Mouse (Mus musculus) mature B cell (primary cell): ENCODE results near the gene 4933434E20Rik.

Source experiments
- in situ Hi-C: fragments of 300-500 bp; cut with MboI; formaldehyde crosslinking; loops from 2 replicates; pipeline ENCODE4 v1.14.3; 2019

Gene 4933434E20Rik

DNA sequence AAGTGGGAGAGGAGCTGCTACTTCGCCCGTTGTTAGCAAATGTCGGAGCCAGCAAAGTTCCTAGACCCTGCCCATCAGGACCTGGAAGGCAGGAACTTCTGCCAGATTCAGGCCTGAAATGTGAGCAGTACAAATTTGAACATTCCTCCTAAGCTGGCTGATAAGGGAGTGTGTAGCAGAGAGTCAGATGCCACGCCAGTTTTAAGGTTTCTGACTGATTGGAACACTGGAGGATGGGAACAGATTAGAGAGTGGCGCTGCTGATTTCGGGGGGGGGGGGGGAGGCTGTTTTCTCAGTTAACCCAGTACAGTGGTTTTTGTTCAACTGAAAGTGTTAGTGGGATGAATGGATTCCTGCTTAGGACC lies 29.0 kb downstream of the 4933434E20Rik start:
- in situ Hi-C loops = no loop called here

DNA sequence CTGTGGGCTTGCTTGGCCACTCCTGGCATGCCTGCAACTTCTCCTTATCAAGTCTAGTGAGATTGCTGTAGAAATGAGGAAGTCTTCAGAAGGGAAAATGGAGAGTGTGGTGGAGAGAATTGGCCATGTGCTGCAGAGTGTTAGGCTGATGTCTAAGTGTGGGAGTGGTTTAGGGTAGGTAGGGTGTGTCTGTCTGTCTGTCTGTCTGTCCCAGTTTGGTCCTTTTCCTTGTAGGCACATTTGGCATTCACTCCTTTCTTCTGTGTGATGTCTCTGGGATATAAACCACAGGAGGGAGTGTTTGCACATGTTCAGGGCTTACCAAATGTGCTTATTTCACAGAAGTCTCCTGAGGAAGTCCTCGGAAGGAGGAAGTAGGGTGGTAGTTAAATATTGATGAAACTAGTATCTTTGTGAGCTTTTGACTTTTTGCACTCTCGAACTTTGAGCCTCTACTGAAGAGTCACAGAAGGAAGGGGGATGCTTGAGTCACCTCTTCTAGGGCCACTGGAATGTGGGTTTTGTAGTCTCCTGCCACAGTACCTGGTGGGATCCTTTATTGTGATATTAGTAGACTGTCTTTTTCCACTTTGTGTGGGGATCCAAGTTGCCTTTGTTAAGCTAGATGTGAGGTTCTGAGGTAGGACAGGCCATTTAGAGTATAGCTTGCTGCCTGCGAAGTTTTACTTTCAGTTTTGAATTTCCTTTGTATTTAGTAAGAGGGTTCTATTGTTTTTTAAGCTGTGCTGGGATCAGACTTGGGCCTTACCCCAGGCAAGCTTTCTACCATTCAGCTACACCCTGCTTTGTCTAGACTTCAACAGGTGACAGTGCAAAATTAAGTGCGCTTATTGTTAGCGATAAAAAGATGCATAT lies 30.2 kb downstream of the 4933434E20Rik start:
- in situ Hi-C loops = no loop called here

DNA sequence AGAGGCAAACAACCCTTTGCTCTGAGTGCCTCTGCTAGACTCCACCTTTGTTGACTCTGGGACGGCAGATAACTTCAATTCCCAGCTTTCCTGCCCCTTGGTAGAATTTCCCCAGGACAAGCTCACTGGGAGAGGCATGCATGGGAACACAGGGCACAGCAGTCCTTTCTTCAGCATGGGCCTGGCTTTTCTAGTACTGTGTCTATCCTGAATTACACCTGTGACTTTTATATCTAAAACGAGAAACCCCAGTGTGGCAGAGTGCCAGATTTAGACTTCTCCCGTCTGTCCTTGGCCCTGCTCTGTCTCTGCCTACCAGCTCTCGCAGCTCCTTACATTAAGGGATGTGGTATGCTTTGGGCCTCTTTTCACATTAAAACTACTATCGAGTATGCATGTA lies 31.6 kb downstream of the 4933434E20Rik start:
- in situ Hi-C loops = no loop called here

DNA sequence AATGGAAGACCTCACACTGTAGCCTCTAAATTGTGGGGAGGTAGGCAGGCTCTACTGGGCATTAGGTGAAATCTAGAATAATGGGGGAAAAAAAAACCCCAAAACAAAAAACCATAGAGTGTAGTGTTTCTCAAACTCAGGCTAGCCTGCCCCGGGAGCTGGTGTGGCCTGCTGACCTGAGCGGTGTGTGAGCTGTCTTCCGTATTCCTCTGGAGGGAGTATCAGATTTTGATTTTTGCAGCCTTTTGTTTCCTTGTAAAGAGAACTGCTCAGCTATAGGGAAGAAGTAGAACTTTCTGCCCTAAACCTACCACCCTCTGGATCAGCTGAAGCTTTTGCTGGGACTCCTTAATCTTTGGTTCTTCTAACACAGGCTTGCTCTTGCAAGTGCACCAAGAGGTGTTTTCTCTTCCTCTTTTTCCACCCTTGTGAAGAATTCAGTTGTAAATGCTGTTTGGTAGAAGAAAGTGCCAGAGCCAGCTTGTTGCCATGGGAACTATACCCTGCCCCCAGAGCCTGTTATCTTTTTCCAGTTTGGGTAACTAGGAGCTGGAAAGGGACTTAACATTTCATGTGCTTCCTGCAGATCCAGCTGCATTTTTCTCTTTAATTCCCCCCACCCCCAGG lies 32.4 kb downstream of the 4933434E20Rik start:
- in situ Hi-C loops = no loop called here

DNA sequence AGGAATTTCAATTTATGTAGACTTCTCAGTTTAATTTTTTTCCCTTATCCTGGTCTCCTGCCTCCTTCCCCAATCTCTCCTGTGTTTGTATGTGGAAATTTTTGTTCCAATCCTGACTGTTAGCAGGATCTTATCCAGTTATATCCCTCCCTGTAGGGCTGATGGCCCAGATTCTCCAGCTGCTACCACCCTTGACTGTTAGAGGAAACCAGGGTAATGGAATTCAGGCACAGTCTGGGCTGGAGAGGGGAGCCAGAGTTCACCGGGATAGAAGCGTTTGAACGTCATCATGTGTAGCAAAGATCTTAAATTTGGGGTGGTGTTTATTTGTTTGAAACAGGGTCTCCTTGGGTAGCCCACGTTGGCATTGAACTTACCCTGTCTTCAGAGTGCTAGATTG lies 33.4 kb downstream of the 4933434E20Rik start:
- in situ Hi-C loops = no loop called here

DNA sequence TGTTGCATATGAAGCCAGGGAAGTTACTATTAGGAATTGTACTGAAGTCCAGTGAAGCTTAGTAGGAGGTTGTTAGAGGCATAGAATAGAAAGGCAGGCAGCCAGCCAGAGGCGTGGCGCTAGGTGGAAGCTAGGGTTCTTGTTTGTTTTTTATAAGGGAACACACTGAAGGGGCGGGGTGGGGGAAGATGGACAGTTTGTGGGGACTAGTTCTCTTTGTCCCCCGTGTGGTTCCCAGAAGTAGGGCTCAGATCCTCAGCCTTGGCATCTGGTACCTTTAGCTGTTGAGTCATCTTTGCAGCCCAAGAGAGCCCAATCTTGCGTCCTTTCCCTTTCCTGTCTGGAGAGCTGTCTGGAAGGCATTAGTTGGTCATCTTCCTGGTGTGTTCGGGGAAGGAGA lies 33.8 kb downstream of the 4933434E20Rik start:
- in situ Hi-C loops = no loop called here

DNA sequence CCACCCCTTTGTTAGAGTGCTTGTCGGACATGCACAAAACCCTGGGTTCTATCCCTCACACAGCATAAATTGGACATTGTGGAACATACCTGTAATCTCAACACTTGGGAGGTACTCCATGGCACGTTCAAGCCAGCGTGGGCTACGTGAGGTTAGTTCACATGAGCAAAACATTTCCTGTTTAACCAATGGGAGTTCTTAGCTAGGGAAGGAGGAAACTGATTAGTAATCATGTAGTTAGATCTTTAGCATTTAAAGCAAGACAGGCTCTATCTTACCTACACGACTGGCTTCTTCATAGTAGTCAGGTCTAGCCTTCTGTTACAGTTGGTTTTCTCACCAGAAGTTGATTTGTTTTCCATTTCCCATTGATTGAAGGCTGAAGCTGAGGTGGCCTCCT lies 34.6 kb downstream of the 4933434E20Rik start:
- in situ Hi-C loops = no loop called here

DNA sequence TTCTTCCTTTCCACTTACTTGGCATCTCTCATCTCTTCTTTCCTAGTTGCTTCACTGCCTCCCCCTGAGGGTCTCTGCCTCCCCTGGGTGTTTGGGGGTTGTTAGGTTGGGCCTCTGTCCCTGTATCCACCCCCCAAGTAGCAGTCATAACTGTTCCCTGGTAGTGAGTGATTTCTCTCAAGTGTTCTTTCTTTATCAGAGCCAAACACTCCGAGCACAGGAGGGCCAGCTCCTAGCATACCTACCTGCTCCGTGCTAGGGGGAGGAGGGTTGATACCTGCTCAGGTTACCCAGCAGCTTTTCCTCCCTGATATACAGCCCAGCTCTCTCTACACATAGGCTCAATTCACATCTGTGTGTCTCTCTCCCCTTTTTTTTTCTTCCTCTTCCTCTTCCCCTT lies 37.2 kb downstream of the 4933434E20Rik start:
- in situ Hi-C loops = no loop called here

DNA sequence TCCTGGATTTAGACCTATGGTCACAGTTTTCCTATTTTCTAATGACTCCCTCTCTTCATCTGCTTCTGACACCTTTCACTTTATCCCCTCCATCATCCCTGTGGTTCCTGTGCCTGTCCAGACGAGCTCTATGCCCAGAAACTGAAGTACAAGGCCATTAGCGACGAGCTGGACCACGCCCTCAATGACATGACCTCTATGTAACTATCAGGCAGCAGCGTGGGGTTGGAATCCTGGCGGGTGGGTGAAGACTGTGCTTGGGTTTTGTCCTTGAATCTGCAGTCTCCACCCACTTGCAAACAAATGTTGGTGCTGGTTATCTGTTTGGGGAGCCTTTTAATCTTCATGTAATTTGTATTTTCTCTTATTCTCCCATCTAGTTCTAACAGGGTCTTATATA lies 39.5 kb downstream of the 4933434E20Rik start:
- in situ Hi-C loops = no loop called here

DNA sequence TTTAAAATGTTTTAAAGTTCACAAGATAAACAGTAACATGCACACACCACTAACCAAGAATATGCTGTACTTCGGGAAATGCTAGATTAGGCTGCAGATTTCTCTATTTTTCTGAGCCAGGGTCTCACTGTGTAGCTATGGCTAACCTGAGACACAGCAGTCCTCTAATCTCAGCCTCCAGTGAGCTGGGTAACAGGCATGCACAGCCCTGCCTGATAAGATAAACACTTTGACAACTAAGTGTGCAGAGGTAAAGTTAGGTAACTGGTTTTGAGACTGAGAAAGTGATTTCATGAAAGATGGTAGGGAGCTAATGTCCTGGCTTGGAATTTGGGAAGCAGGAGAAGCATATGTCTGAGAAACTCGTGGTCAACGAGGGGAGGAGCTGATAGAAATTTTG lies 43.0 kb downstream of the 4933434E20Rik start:
- in situ Hi-C loops = no loop called here

DNA sequence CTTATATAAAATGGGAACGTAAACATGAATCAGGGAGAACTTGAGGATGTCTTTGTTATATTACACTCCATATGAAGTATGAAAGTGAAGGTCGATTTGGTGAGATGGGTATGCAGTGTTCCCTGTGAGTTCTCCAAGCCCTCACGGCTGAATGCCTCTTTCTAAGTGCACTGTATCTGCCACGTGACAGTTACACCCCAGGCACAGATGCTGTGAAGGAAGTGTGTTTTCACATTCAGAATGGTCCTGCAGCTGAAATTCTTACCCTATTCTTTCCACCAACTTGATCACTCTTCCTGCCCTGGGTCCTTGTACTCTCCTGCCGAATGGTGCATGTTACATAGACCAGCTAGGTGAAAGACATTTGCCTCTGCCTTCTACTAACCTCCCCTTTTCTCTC lies 46.5 kb downstream of the 4933434E20Rik start:
- in situ Hi-C loops = no loop called here

DNA sequence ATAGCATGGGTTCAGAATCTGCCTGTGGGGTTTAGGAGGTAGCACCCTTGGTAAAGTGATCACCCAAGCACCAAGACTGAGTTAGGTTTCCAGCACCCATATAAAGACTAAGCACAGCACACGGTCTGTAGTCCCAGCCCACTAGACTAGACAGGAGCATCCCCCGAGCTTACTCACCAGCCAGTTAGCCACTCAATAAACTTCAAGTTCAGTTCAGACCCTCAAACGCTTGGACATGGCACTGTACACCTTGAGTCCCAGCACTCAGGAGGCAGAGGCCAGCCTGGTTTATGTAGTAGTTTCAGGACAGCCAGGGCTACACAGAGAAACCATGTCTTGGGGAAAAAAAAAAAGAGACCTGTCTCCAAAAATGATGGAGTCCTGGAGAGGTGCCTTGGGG lies 49.6 kb downstream of the 4933434E20Rik start:
- in situ Hi-C loops = no loop called here

DNA sequence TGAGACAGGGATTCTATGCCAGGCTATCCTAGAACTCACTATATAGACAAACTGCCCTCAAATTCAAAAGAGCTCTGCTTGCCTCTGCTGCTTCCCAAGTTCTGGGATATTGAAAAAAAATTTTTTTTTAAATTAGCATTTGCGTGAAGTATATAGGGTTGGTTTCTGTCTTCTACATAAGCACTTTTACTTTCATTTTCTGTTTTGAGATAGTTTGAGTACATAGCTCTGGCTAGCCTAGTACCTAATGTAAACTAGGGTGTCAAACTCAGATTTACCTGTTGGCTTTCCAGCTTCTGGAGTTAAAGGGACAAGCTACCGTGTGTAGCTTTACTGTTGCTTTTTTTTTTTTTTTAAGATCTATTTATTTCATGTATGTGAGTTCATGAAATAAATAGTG lies 50.2 kb downstream of the 4933434E20Rik start:
- in situ Hi-C loops = no loop called here

DNA sequence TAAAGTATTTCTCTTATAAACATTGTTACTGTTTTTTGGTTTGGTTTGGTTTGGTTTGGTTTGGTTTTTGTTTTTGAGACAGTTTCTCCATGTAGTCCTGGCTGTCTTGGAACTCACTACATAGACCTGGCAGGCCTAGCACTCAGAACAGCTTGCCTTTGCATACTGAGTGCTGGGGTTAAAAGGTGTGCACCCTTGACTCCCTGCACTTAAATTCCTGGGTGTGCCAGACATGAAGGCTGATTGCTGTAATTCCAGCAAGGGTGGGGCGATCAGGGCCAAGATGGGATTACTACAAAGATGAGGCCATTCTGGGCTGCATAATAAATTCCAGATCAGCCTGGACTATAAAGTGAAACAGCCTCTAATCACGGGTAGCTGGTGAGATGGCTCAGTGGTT lies 50.8 kb downstream of the 4933434E20Rik start:
- in situ Hi-C loops = no loop called here

DNA sequence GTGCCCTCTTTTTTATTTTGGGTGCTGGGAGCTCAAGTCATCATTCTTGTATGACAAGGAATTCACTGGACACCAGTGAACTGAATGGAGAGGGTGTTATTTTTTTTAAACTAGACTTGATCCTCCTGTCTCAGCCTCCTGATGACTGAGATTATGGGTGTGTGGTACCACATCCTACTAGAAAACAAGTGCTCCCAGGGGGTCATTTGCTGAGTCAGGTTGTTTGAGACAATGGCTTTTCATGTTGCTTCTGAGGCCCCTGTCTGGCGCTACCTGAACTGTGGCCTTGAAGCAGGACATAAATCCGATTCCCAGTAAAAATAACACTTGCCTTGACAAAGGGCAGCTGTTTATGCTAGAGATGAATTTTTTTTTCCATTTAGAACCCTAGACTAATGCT lies 51.7 kb downstream of the 4933434E20Rik start:
- in situ Hi-C loops = no loop called here

DNA sequence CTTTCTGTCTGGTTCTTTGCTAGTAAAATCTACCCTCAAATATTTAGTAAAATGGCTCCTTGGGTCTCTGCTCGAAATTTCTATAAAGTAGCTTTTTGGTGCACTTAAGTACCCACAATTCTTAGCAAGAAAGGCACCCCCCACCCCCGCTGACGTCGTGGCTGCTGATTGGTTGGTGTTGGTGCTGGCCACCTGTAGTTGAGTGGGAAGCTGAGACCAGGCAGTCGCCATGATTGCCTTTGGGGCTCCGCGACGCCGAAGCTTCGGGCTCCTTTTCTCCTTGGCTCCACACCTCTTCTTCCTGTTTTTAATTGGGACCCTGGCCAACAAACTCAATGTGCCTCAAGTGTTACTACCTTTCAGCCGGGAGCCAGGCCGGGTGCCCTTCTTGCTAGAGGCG lies 52.5 kb downstream of the 4933434E20Rik start, which contains the start of gene Nup210l:
TSS of gene Nup210l (plus strand) at position 195 of the 400 bp plus-strand sequence.
- in situ Hi-C loops = no loop called here

DNA sequence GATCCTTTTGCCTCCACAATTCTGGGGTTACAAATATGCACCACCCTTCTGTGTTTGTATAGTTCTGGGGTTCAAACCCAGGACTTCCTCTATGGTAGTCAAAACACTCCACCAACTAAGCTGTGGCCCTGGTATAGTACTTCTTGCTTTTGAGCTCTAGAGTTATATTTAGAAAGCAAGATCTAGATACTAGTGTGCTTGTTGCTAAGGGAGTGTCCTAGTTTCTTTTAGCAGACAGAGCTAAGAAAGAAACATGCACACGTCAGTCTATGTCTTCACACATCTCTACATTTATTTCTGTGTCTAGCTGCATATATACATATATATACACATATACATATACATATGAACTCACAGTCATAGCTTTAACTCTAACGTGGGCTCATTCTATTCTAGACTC lies 60.3 kb downstream of the 4933434E20Rik start:
- in situ Hi-C loops = no loop called here

DNA sequence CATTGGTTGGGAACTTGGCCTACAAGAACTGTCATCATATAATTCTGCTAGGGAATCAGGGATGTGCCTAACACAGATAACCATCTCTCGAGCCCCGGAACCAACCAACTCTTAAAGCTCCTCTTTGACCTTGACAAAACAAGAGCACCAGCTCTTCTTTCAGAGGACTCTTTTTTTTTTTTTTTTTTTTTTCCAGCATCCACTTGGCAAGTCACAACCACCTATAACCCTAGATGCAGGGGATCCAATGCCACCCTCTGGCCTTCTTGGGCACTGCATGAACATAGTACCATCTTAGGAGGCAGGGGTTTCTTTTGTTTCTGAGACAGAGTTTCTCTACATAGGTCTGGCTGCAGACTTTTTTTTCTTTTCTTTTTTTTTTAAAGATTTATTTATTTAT lies 62.9 kb downstream of the 4933434E20Rik start:
- in situ Hi-C loops = no loop called here

DNA sequence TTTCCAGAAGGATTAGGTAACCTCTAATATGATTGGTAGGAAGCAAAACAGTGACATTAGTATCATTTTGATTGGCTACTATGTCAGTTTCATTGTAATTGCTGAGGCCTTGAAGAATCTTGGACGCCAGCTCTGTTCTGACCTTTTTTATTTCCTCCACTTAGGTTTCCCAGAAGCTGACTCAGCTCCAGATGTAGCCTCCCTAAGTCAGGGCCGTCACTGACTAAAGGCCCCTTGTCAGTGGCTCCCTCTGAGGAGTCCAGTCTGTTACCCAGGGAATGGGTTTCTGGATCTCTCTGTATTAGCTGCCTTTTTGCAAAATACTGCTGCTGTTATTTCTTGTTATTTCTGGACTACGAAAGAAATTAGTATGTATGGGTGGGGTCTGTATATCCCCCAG lies 64.1 kb downstream of the 4933434E20Rik start:
- in situ Hi-C loops = no loop called here
